Mouse (Mus musculus) induced T-regulatory cell, adult 2 months (primary cell): Measurements from ENCODE around the gene Cdiptos.
A peak's percentile ranks its signal among the peaks of the same experiment; 100 is the strongest.

Experiments used
- DNase-seq: peaks from one replicate; pipeline ENCODE4 v3.0.0-alpha.2; 2012; ENCODE audit warnings: low read depth

Gene Cdiptos

DNA sequence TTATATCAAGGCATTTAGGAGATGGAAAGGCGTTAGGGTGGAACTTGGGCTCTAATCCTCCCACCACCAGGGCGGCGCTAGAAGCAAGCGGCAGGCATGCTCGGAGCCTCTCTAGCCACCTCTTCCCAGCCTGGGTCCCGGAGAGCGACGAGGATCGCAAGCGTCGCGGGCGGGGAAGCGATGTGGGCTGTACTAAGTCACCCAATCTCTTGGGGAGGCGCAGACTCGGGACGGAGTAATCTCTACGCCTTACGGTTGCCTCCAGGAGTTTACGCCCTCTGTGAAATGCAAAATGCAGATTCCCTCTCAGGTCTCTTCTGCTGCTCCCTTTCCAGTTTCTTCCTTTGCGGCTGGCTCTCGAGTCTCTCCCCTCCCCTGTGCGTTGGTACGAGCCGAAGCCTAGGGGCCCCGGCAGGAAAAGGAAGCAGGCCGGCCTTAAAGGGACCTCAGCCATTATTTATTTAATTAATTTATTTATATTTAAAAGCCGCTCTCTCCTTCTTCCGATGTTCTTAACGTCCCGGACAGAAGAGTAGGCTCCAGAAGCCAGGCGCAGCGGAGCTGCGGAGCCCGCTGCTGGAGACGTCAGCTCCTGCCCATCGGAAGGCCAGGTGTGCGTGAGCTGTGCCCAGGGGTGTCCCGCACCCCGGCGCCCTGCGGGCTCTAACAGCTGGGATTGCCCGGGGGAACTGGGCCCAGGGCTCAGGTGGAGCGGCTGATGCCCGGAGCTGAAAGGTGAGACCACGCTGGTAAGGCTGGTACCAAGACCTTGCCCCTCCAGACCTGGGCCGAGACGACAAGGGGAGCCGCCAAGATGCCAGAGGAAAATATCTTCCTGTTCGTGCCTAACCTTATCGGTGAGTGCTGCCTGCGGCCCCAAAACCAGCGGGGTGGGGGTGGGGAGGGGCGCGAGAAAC, at the start of gene Cdiptos:
Cdiptos (minus strand) TSS at position 149 of the 917 bp plus-strand sequence.
- DNase-seq = peak; percentile 98

DNA sequence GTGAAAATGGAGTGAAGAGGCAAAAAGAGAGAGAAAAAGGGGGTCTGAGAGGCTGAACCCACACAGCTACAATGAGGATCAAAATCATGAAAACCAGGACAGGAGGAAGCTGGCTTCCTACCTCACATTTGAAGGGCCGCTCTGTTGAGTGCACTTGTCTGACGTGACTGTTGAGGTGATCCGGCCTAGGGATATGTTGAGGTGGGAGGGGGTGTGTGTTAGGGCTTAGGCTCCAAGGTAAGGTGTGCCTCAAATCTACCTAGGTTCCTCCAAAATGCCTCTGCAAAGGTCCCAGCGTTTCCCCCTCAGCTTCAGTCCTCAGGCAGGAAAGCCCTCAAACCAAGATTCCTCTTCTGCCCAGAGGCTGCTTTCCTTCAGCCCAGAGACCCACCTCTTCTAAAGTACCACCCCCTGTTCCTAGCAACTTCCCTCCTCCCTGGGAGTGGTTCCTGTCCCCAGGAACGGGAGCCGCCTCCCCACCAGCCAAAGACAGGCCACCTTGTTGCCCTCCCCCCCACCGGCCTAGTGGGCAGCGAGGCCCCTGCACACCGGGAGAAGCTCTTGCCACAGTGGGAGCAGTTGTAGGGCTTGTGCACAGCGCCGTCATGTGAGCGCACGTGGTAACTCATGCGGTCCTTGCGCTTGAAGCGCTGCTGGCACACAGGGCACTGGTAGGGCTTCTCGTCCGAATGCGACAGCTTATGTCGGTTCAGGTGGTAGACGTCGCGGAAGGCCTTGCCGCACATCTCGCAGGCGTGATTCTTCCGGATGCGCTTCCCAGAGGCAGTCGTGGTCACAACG, 49.1 kb upstream of the Cdiptos start:
- DNase-seq = peak; percentile 89

DNA sequence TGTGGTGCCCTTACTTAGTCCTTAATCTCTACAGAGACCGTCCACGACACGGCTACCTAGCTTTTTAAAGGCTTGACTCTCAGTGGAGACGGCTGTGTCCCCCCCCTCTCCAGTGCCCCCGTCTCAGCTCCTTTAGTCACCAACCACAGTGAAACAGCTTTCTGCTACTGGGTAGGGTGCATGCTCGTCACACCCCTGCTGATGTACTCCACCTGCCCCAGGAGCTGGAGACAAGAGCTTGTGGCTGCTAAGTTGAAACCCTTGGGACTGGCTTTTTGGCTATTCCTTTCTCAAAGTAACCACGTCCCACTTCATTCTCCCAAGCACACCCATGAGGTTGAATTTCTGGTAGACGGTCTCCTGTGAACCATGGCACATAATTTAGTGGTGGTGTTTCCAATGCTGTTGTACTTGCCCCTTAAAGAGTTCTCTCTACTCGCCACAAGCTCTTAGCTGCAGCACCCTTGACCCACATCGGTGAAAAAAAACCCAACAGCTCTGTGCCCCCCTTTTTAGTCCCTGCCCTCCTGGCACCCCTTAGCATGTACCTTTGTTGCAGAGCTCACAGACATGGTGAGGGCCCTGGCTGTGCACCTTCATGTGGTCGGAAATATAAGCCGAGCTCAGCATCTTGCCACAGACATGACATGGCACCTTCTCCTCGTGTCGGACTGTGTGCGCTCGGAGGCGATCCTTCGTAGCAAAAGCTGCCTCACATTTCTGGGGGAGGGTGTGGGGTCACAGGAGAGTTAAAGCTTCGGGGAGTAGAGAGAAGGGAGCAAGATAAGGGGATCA, 48.2 kb upstream of the Cdiptos start:
- peak; percentile 71 for DNase-seq

DNA sequence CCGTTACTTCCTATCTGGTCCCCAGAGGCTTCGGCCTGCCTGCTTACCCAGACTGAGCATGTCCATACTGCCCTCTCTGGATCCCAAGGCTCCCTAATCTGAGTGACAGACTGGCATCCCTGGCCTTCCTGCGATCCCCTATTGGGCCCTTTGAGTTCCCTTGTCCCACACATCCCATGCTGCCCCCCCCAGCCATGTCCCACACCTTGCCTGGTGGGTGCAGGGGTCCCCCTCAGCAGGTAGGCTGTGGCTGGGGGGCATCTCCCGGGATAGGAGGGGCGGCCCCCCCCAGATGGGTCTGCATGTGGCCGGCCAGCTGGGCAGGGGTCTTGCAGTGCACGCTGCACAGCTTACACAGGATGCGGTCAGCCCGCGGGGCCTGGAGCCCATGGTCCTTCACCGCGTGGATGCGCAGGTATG, 47.4 kb upstream of the Cdiptos start:
- DNase-seq = no peak

DNA sequence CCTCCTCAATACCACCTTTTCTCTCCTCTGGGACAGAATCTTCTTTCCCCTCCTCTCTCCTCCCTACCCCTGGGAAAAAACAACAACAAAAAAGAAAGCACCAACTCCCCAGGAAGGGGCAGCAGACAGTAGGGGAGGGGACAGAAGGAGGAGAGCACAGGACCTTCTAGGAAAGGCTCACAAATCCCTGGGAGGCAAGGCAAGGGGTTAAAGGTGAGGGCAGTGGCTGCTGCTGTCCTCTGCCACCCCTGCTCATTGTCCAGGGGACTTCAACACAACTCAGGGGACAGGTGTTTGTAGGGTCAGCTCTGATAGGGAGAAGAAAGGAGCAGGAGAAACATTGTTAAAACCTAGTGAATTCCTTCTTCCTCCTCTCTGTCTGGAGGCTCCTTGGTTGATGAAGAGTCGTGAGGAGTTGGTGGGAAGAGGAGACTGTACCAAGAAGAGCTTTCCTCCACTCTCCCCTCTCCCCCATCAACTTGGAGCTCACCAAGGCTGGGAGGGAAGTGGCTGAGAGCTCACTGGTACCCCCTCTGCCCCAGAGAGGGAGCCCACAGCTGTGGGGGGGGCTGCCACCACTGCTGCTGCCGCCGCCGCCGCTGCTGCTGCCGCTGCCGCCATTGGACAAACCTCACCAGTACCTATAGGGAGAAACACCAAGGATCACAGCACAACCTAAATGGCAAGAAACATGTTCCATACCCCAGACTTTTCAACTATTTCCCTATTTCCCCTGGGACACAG, 46.8 kb upstream of the Cdiptos start:
- DNase-seq = no peak

DNA sequence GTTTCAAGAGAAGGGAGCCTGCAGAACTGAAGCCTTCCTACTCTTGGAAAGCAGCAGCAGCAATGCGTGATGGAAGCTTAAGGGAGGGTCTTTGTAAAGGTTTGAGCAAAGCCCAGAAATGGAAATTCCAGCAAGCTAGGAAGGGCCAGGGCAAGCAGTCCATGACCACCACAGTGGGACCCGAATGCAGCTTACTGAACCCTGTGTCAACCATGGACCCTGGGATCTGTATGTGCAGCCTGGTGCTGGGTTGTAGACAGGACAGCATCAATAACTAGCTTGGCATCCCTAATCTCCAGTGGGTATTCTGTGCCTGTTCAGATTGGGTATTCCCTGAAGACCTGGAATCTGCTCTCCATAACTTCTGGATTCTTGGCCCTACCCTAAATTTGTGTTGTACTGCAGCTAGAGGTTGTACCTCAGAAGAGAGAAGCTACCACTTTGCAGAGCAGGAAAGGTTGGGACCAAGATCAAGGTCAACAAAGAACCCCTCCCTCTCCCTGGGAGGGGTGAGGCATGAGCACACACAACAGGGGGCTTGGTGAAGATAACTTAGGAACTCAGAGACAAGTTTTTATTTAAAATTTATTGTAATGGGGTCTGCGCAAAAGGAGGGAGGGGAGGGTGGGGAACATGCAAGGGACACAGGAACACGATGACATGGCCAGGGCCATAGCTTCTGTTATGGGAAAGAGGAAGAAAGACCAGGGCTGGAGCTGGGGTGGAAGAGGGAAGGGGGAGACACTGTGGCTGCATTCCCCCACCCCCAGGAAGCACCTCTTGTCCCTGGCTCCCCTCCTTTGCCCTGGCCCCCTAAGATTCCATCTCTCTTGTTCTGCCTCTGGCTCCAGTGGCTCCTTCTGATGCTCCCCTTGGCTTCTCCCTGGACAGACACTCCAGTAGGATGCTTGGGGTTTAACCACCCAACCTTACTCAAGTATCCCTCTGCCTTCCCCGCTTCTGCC, 45.9 kb upstream of the Cdiptos start:
- DNase-seq = no peak

DNA sequence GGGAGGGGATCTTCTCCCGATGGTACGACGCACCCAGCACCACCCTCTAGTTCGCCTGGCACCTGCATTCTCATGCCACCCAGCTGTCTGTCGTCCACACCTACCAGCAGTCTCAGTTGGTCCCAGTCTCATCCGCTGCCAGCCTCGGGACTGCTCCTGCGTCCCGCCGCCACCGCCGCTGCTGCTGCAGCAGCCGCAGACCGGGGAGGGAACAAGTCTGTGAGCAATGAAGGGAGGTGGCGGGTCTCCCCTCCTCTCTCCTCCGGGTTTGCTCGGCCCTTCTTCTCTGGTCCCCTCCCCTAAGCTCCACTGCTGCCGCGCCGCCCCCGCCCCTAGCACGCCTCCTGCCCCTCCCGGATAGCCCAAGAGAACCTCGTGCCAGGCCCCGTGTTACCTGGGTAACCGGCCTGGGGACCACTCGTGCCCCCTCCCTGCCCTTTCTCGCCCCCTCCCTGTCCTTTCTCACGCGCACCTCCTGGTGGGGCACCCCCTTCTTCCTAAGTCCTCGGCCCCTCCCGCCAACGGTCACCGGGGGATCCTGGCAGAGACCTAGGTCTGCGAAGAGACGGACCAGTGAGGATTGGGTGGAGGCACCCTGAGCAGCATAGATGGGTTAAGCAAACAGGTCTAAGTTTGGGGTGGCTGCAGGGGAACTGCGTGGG, 45.1 kb upstream of the Cdiptos start, which contains the start of the genes Gm42742 and Prrt2:
Gm42742 (minus strand) TSS at position 197 of the 662 bp plus-strand sequence.
Prrt2 (minus strand) TSS at position 311 of the 662 bp plus-strand sequence.
- DNase-seq = peak; percentile 75

DNA sequence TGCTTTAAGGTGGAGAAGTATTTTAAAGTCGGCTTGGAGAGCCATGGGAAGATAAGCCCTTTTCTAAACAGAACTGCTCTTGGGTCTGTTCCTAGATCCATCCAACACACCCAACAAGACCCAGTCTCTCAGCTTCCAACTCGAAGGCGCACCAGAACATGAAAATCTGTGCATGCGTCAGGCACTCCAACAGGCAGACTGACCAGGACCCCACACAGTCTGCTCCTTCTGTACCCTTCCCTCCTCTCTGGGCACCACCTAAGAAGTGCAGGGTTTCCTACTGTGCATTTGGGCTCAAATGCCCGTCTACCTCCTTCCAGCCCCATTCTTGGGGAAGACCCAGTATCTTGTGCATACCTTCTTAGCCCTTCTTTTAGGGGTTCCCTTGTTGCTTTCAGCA, 44.6 kb upstream of the Cdiptos start:
- DNase-seq = no peak

DNA sequence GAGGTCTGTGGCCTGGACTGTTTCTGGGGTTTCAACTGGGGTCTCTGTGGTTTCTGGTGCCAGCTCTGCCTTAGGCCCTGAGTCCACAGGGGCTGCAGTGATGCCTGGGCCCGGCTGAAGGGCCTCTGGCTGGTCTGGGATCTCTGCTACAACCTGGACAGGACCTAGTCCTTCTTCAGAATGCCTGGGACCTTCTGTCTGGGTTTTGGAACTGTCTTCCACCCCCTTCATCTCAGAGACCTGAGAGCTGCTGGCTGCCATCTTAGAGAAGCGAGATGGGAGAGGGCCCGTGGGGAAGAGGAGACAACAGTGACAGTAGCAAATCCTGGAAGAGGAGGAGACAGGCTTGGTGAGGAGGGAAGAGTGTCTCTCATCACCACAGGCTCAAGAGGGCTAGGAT, 44.1 kb upstream of the Cdiptos start:
- no peak for DNase-seq

DNA sequence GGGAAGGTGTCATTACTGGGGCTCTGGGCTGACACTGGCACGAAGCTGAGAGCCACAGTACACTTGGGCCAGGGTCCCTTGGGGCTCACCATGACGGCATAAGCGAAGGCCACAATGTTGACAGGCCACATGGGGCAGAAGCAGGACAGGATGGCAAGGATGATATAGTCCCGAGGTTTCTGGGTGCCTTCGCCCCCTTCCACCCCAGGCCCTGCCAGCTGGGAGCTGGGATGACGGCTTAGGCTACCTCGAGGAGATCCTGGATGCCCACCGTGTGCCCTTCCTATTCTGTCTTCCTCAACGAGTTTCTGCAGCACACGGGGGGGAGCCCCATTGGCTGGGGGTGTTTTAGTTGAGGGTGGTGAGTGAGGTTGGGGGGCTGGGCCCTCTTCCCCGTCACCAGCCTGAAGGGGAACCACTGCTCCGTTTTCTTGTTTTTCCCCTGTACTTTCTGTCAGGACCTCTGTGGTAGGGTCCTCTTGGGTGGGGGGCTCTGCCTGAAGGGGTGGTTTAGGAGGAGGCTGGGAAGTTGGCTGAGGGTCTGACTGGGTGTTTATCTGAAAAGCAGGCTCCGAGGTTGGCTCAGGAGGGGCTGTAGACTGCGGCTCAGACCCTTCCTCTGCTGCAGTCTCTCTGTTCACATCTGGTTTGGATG, 43.5 kb upstream of the Cdiptos start:
- DNase-seq = no peak

DNA sequence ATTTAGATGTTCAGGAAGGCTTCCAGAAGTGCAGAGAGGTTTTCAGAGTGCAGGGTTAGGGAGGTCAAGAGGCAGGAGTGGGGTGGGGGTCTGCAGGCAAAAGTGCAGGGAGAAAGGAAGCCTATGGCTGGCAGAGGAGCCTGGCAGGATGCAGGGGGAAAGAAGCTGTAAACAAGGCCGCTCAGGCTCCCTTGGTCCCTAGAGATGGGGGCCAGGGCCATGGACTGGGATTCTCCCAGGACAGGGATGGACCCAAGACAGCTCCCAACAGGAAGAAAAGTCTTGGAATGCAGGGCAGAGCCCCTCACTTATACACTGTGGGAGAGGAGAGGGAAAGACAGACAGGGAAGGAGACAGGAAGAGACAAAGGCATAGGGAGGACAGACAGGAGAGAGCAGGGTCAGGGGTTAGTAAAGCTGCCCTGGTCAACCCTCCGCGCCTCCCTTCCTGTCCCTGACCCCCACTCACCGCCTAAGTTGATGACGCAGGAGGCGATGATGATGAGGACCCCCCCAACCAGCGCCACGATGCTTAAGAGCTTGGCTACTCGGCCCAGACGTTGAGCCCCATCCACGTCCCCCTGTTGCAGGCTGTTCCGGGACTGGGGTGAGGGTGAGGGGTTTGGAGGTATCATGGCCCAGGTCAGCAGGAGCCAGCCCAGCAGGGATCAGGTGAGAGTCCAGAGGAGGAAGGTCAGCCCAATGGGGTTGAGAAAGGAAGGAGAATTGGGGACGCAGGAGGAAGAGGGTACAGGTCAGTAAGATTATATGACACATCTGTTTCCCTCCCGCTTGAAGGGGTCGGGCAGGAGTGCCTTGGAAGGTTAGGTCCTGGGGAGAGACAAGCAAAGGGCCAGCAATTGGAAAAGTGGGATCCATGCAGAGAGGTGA, 42.8 kb upstream of the Cdiptos start:
- no peak for DNase-seq

DNA sequence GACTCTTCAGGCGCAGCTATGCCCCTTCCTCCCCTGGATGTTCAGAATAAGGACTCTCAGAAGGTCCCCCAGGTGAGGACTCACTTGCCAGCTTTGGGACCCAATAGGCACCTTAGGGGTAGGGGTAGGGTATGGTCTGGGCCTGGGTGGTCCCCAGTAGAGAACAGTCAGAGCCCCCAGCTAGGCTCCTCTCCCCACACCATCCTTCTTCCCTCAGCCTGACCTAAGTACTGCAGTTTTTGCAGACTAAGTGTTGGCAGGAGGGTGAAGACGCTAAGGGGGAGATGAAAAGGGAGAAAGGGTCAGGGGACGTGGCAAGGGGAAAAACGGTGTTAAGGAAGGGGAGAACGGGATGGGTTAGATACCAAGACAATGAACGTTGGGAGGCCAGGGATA, 42.0 kb upstream of the Cdiptos start:
- no peak for DNase-seq

DNA sequence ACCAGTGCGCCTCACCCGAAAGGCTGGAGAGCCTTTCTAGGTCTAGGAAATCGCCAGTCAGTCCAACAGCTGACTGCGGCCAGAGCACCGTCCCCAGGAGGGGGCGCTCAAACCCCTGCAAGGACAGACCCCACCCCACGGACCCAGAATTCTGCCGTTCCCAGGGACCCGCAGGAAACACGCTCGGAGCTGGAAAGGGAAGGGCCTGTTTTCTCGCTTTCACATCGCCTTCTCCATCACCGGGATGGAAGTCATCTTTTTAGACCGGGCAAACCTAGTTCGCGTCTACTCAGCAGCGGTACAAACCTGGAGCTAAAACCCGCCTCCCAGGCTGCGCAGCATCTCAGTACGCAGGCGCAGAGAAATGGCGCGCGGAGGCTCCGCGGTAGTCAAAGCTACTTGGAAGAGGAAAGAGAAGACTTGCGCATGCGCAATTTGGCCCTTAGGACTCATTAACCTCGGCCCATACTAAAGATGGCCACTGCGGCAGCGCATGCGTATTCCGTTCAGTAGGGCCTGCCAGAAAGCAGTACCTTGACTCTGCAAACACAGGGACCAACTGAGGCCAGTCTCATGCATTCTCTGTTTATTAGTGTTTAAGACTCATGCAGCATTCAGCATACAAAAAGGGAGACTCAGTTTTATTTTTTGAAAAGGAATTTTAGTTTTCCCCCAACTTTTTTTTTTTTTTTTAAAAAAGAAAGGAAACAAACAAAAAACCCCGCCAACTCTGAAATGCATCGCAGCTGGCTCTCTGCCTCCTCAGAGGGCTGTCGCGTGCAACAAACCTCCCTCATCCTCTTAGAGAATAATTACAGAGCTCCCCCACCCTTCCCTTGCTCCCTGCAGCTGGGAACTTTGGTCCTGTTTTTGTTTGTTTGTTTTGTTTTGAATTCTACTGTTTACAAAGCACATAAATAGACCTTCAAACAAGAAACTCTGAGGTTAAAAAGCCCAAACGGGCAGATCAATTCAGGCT, 41.4 kb upstream of the Cdiptos start, which contains the start of gene Pagr1a:
Pagr1a (minus strand) TSS at position 382 of the 979 bp plus-strand sequence.
- peak; percentile 100 for DNase-seq

DNA sequence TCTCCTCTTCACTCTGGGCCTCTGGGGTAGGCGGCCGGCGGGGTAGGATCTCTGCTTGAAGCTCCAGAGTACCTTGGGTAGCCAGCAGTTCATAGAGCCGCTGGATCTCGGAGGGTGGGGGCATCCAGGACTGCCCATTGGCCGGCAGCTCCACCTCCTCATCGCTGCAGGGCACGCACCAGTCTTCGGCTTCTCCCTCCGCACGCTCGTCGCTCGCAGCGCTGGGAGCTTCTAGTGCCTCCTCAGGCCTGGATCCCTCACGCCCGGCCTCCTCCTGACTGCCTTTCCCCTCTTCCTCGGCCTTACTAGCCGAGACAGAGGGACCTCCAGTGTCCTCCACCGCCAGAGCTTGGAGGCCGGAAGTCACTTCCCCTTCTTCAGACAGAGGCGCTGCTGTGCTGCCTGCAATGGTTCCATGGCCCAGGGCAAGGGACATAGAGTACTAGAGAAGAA, 40.6 kb upstream of the Cdiptos start:
- no peak for DNase-seq

DNA sequence TGATC, 40.4 kb upstream of the Cdiptos start, which contains the start of gene Pagr1b:
Pagr1b (minus strand) TSS at position 4 of the 5 bp plus-strand sequence.
- no peak for DNase-seq

DNA sequence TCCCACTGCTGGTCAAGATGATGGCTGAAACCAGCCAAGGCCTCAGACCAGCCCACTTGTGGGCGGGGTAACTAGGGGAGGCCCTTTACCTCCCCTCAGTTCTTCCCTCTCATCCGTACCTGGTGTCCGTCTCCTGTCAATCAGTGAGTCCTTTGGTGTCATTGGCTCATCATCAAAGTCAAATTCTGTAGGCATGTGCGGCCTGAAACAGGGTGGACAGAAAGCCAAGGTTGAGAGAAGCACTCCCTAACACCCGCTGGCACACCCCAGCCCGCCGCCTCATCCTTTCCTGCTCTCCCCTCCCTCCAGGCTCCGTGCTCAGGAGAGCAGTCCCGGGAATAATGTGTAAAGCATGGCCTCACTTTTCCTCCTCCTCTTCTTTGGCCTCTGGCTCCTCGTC, 40.2 kb upstream of the Cdiptos start:
- DNase-seq = peak; percentile 64

DNA sequence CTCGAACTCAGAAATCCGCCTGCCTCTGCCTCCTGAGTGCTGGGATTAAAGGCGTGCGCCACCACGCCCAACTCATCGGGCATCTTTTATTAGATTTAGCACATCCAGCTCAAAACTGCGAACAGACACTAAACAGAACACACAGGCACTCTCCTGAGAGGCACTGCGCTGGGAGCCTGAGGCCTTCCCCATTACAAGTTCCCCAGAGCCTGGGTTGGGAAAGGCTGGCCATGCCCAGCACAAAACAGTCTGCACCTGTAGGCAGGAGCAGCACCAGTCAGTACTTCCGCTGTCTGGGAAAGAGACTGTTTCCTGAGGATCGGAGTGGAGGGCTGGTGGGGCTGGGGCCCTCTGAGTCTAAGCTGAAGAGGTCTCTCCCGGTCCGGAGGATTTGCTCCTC, 39.1 kb upstream of the Cdiptos start:
- no peak for DNase-seq
